Mouse (Mus musculus) testis, adult 2 months (tissue): ENCODE data around the gene Pter.

Experiments used
- CTCF ChIP-seq: fragments of 200-500 bp; IDR thresholded peaks from 2 replicates; pipeline ENCODE4 v1.5.1; 2012; ENCODE audit warnings: low read depth, mild to moderate bottlenecking, inconsistent platforms, low read length, moderate library complexity; ENCODE audit not compliant: control insufficient read depth, insufficient read depth, insufficient replicate concordance
- POLR2A ChIP-seq: fragments of 200-500 bp; IDR thresholded peaks from 2 replicates; pipeline ENCODE4 v1.6.1; 2012; ENCODE audit warnings: low read depth, mild to moderate bottlenecking, inconsistent platforms, low read length, moderate library complexity; ENCODE audit not compliant: control insufficient read depth

DNA sequence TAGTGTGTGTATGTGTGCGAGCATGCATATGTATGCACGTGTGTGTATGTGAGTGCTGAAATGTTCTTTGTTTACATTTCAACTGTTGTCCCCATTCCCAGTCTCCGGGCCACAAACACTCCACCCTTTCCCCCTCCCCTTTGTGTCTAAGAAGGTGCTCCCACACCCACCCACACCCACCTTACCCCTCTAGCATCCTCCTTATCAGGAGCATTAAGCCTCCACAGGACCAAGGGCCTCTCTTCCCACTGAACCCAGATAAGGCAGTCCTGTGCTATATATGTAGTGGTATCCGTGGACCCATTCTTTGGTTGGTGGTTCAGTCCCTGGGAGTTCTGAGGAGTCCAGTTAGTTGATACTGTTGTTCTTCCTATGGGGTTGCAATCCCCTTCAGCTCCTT lies 120.7 kb downstream of the Pter start:
- TF ChIP-seq CTCF (no peak), POLR2A (no peak)
